Mouse (Mus musculus): ENCODE results near the gene Cntn6. TPM values are rescaled to one million over a fixed set of nuclear protein-coding genes. Genes with fewer than 3 reads are reported as not detected.

Cntn6 gene
- polyA plus RNA-seq, 1 experiment from 2014 or later, result 2.5 TPM

DNA sequence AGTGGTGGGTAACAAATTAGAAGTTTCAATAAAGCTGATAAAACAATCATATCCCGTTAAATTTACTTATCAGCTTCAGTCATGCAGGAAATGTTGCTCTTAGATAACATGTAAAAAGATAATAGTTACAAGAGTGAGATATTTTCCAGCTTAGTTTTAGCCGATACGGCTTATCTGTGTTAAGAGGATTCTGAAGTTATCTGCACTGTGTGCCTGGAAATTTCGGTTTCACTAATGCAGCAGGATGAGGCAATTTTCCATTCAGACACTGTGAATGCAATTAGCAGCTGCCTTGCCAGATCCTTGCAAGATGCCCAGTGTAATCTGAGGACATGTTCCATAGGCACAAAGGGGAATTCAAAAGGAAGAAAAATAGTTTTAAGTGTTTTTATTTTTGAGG, 315.9 kb downstream of the Cntn6 start:
- Histone ChIP-seq H3K27ac (ENCODE audit: low read depth, low read length) (no peak overlapping the region), H3K36me3 (ENCODE audit: control insufficient read depth, insufficient read depth, low read length) (no peaks in the 10 kb centered on the region), H3K4me2 (ENCODE audit: low read depth, low read length, severe bottlenecking) (no peak overlapping the region), H3K4me1 (replicated peaks; ENCODE audit: control insufficient read depth, insufficient read depth, low read length) (no peaks in the 10 kb centered on the region), H3K9me3 (ENCODE audit: control insufficient read depth, low read length) (no peaks in the 10 kb centered on the region), H3K27me3 (ENCODE audit: control insufficient read depth, insufficient read depth, low read length) (no peaks in the 10 kb centered on the region), H3K9ac (ENCODE audit: low read length) (no peak overlapping the region), H3K4me3 (ENCODE audit: low read depth, low read length) (no peak overlapping the region)
- peak; percentile 60 for ATAC-seq (replicated peaks; ENCODE audit: low FRiP score)
- WGBS, result 43% methylated on average over 4 of the region's 4 CpGs
- no peak for DNase-seq (ENCODE audit: low spot score)

DNA sequence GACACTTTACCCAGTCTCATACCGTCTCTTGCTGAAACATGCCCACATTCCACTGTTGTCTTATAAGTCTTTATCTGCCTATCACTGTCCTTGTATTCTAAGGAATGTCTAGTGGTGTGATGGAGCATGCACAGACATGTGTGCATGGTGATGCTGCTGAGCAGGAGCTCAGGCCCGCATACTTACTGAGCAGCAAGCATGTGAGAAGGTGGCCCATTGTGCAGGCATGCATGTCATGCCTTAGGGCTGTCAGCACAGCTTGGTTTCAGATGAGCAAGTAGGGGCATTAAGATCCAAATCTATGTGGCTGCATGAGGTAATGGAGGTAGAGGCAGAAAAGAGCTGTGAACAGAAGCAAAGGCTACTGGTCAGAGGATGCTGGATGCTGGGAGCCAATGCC, 323.0 kb downstream of the Cntn6 start:
- DNase-seq (ENCODE audit: low spot score), result no peak
- H3K4me1 ChIP-seq (replicated peaks; ENCODE audit: control insufficient read depth, insufficient read depth, low read length), result no peaks in the 10 kb centered on the region
- H3K27me3 ChIP-seq (ENCODE audit: control insufficient read depth, insufficient read depth, low read length), result no peaks in the 10 kb centered on the region
- no peaks in the 10 kb centered on the region for H3K36me3 ChIP-seq (ENCODE audit: control insufficient read depth, insufficient read depth, low read length)
- WGBS, result 82% methylated on average over 2 of the region's 2 CpGs
- H3K27ac ChIP-seq (ENCODE audit: low read depth, low read length), result no peak overlapping the region
- H3K4me2 ChIP-seq (ENCODE audit: low read depth, low read length, severe bottlenecking), result no peak overlapping the region
- no peak for ATAC-seq (replicated peaks; ENCODE audit: low FRiP score)
- H3K9me3 ChIP-seq (ENCODE audit: control insufficient read depth, low read length), result no peaks in the 10 kb centered on the region
- no peak overlapping the region for H3K9ac ChIP-seq (ENCODE audit: low read length)
- H3K4me3 ChIP-seq (ENCODE audit: low read depth, low read length), result no peak overlapping the region

DNA sequence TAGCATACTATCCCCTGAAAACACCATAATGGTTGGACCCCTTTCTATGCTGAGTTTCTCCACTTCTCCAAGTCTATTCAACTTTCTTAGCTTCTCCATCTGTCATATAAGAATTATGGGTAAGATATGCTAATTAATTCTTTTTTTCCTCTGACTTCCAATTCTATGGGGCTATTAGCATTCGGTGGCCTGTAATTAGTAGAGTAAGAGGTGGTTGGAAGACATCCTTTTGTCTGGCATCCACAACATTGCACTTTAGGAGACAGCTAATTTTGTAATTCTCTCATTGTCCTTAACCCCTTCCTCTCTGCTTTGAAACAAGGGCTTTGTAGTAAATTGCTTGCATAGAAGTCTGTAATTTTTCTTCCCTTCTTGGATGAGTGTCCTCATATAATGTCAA, 387.1 kb downstream of the Cntn6 start:
- H3K4me2 ChIP-seq (ENCODE audit: low read depth, low read length, severe bottlenecking), result no peak overlapping the region
- DNase-seq (ENCODE audit: low spot score), result no peak
- 85% methylated on average over 1 of the region's 1 CpGs for whole genome bisulfite sequencing
- no peaks in the 10 kb centered on the region for H3K27me3 ChIP-seq (ENCODE audit: control insufficient read depth, insufficient read depth, low read length)
- ATAC-seq (replicated peaks; ENCODE audit: low FRiP score), result peak; percentile 55; the same call in 1 of the 2 replicates
- no peaks in the 10 kb centered on the region for H3K9me3 ChIP-seq (ENCODE audit: control insufficient read depth, low read length)
- H3K4me1 ChIP-seq (replicated peaks; ENCODE audit: control insufficient read depth, insufficient read depth, low read length), result no peaks in the 10 kb centered on the region
- no peaks in the 10 kb centered on the region for H3K36me3 ChIP-seq (ENCODE audit: control insufficient read depth, insufficient read depth, low read length)
- H3K4me3 ChIP-seq (ENCODE audit: low read depth, low read length), result no peak overlapping the region
- H3K9ac ChIP-seq (ENCODE audit: low read length), result no peak overlapping the region
- H3K27ac ChIP-seq (ENCODE audit: low read depth, low read length), result no peak overlapping the region

DNA sequence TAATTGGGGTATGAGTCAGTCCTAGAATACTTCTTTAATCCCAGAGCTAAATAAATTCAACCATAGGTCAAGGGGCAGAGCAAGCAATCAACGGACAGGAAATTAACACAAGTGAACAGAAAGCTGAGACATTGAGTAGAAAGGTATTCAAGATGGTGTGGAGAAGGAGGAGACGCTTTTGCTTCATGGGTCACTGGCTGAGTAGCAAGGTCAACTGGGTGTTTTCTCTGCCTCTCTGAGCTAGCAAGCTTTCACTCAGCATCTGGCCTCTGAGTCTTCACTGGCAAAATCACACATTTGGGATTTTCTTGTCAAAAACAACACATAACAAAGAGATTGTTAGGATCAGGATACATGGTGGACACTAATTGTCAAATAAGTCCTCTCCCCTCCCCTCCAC, 391.4 kb downstream of the Cntn6 start:
- Histone ChIP-seq H3K4me2 (ENCODE audit: low read depth, low read length, severe bottlenecking) (no peak overlapping the region), H3K27me3 (ENCODE audit: control insufficient read depth, insufficient read depth, low read length) (no peaks in the 10 kb centered on the region), H3K4me1 (replicated peaks; ENCODE audit: control insufficient read depth, insufficient read depth, low read length) (no peaks in the 10 kb centered on the region), H3K36me3 (ENCODE audit: control insufficient read depth, insufficient read depth, low read length) (no peaks in the 10 kb centered on the region), H3K9me3 (ENCODE audit: control insufficient read depth, low read length) (no peaks in the 10 kb centered on the region), H3K4me3 (ENCODE audit: low read depth, low read length) (no peak overlapping the region), H3K9ac (ENCODE audit: low read length) (no peak overlapping the region), H3K27ac (ENCODE audit: low read depth, low read length) (no peak overlapping the region)
- WGBS, result 17% methylated on average over 2 of the region's 2 CpGs
- ATAC-seq (replicated peaks; ENCODE audit: low FRiP score) (no peak), DNase-seq (ENCODE audit: low spot score) (no peak)

DNA sequence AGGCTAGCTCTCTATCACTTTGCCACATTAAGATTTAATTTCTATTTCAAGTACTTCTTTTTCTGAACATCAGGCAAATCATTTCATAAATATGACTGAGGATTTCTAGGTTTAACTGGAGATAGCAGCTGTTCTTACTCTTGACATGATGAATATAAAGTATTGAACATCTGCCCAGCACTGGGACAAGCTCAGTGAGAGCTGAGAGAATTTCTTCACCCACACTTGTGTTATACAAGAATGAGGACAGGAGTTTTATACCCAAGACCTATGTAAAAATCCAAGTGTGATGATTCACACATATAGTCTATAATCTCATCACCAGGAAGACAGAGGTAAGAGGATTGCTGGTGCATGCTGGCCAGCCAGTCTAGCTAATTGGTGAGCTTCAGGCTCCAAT, 393.2 kb downstream of the Cntn6 start:
- Histone ChIP-seq H3K27me3 (ENCODE audit: control insufficient read depth, insufficient read depth, low read length) (no peaks in the 10 kb centered on the region), H3K36me3 (ENCODE audit: control insufficient read depth, insufficient read depth, low read length) (no peaks in the 10 kb centered on the region), H3K27ac (ENCODE audit: low read depth, low read length) (no peak overlapping the region), H3K9ac (ENCODE audit: low read length) (no peak overlapping the region), H3K4me3 (ENCODE audit: low read depth, low read length) (no peak overlapping the region), H3K4me2 (ENCODE audit: low read depth, low read length, severe bottlenecking) (no peak overlapping the region), H3K4me1 (replicated peaks; ENCODE audit: control insufficient read depth, insufficient read depth, low read length) (no peaks in the 10 kb centered on the region), H3K9me3 (ENCODE audit: control insufficient read depth, low read length) (no peaks in the 10 kb centered on the region)
- ATAC-seq (replicated peaks; ENCODE audit: low FRiP score), result no peak
- no peak for DNase-seq (ENCODE audit: low spot score)

DNA sequence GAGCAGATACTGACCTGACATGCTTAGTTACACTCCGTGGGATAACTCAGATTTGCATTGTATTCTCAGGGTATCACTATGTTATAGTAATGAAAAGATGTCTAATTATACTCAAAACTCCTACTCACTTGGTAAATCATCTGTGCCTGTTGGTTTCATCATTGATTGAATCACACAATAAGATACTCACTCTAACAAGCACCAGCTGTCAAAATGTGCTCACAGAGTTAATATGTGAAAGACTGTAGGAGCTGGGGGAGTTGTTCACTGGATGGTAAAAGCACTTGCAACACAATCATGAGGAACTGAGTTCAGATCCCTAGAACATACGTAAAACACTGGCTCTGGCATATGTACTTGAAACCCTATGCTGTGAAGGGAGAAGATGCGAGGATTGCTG, 398.5 kb downstream of the Cntn6 start:
- Histone ChIP-seq H3K9me3 (ENCODE audit: control insufficient read depth, low read length) (no peaks in the 10 kb centered on the region), H3K9ac (ENCODE audit: low read length) (no peak overlapping the region), H3K27ac (ENCODE audit: low read depth, low read length) (no peak overlapping the region), H3K36me3 (ENCODE audit: control insufficient read depth, insufficient read depth, low read length) (no peaks in the 10 kb centered on the region), H3K4me2 (ENCODE audit: low read depth, low read length, severe bottlenecking) (no peak overlapping the region), H3K4me1 (replicated peaks; ENCODE audit: control insufficient read depth, insufficient read depth, low read length) (no peaks in the 10 kb centered on the region), H3K4me3 (ENCODE audit: low read depth, low read length) (no peak overlapping the region), H3K27me3 (ENCODE audit: control insufficient read depth, insufficient read depth, low read length) (no peaks in the 10 kb centered on the region)
- ATAC-seq (replicated peaks; ENCODE audit: low FRiP score) (no peak), DNase-seq (ENCODE audit: low spot score) (no peak)
- WGBS, result 81% methylated on average over 3 of the region's 3 CpGs
